Mouse (Mus musculus): ENCODE data around the gene Fbxl18. TPM values are rescaled to one million over a fixed set of nuclear protein-coding genes. Genes with fewer than 3 reads are reported as not detected.

The Fbxl18 gene
- polyA plus RNA-seq, 1 experiment: 16.5 TPM

DNA sequence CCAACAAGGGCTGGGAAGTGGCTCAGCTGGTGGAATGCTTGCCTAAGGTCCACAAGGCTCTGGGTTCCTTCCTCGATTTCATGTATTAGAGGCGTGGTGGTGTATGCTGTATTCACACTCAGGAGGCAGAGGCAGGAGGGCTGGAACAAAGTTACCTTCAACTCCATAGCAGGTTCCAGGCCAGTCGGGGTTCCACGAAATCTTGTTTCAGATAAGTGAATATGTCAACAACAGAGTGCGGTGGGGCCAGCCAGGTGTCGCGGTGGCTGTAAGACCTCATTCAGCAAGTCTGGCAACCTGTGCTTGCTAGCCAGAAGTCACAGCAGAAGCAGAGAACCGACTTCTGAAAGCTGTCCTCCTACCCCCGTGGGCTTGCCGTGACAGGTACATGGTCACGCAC is 20.0 kb upstream of the Fbxl18 start:
- DNase-seq (ENCODE audit: low read depth): no peak

DNA sequence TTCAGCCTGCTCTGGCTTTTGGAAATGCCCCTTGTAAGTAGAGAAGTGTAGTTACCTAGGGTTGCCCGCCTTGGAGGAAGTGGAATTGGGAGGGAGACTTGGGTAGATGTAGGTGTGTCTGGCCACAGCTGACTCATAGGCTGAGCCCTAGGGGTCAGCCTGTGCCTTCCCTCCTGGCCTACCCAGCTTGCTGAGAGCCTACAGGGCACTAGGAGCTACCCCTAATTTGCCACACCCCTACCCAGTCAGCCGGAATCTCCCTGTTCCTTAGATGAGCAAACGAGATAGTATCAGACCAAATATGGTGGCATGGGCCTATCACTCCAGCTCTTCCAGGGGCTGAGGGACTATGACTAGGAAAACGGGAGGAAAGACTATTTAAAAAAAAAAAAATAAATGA is 17.5 kb upstream of the Fbxl18 start:
- DNase-seq (ENCODE audit: low read depth): no peak

- no peak for DNase-seq (ENCODE audit: low read depth)
Observed at GRCm38 (mm10) chr5:142912320-142912719, 17.1 kb upstream of the Fbxl18 start.

- DNase-seq (ENCODE audit: low read depth): no peak
Observed at GRCm38 (mm10) chr5:142911629-142912028, 16.4 kb upstream of the Fbxl18 start.

DNA sequence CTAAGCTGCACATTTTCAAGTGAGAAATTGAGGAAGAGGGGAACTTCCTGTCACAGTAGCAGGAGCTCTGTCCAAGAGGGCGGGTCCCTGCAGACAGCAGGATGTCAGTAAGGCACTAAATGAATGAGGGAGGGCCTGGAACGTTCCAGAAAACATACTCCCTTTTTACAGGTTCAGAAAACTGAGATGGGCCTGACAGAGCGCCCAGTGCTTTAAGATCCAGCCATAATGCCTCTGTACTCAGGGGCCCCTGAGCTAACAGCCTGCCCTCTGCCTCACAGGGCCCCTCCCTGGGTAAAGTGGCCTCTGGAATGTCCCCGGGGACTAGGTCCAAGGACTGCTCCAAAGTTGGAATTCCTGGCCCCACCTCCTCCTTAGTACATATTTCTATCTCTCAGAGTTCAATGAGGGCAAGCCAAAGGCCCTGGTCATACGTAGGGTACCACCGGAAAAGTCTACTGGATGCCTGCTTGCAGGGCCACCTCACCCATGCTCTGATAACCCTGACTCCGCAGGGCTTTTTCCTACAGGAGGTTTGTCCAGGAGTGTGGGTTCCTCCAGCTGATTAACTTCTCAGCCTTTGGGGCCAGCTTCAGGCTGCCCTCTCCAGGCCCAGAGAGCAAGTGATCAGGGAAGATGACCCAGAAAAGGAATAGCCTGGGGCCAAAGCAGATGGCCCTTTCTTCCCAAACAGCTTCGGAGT is 14.5 kb upstream of the Fbxl18 start:
- no peak for DNase-seq (ENCODE audit: low read depth)

DNA sequence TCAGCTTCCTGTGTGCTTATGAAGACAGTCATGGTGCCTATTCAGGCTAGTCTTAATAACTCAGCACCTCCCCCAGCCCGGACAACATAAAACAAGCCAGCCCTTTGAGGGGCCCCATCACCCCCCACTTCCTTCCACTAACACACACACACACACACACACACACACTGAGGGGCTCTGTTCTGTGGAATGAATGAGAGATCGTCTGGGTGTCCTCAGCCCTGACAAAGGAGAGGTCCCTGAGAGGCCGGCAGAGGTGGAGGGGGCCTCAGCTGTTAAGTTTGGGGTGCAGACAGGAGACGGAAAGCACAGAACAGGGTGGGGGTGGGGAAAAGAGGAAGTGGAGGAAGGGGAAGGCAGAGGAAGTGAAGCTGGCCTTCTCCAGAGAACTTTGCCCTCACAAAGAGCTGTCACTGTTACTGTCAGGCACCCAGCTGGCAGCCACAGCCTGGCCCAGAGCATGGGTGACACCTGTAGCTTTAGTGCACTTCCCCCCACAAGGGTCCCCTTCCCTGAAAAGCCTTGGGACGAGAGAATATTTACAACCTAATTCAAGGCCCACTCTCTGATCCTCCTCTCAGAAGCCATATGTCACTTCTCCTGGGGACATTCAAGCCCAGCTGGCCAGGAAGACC is 13.8 kb upstream of the Fbxl18 start:
- DNase-seq (ENCODE audit: low read depth): no peak

DNA sequence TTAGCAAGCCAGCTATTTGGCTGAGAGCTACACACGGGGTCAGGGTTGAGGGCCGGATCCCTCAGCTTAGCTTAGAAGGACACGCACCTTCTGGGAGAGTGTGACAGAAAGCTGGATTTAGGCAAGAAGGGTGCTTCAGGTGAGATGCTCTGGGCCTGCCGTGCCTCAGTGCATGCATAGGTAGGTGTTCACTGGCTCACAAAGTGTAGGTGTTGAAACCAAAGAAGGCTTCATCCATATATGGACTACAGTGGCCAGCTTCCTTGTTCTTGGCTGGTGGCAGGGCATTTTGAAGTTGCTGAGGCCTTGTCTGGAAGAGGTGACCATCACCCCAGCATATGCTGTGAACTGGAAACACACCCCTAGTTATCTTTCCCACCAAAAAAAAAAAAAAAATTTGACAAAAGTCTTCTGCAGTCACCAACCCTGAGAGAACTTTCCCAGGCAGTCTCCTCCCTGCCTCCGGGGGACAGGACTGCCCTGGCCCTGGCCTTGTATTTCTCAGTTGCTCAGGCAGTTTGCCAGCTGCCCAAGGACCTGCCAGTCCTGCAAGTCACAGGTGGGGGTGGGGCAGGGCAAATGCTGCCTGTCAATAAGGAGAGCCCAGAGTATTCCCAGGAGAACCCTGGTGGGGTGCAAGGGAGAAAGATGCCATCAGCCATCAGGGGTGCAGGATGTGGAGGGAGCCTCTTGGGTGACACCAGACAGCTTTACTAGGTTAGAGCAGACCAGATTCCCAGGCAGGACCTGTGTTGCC is 12.8 kb upstream of the Fbxl18 start:
- DNase-seq (ENCODE audit: low read depth): no peak

DNA sequence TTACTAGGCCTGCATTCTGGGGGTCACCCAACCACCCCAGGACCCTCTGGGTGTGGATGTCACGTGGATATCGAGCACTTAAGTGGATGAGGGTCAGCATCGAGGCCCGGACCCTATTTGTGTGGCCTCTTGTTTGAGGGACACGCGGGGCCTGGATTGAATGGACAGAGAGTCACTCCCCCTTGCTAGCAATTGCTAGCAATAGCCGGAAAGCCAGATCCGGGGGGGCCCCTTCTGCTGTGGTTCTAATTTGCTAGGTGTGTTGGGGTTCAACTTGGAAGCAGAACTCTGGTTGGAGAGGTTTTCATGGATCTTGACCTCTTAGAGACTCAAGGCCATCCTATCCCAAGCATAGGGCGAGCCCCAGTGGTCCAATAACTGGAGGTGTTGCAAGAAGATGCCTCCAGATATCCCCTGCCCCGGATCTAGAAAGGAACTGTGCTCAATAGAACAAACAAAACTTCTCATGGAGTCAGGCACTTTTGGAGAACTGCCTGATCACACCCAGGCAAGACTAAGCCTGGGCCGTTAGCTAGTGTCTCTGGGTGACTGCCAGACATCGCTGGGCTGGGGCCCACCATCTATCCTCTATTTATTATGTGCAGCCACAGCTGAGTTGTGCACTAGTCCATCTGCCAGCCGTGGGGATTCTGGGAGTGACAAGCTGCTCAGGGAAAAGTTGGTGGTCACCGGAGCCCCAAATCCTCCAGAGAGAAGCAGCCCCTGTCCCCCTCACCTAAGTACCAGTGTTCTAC is 12.0 kb upstream of the Fbxl18 start:
- DNase-seq (ENCODE audit: low read depth): no peak

GRCm38 (mm10) chr5:142906532-142907047 is 11.4 kb upstream of the Fbxl18 start, which contains the start of gene Actb:
Gene Actb (minus strand): TSS chr5:142906754.
- peak; percentile 46 for DNase-seq (ENCODE audit: low read depth)

DNA sequence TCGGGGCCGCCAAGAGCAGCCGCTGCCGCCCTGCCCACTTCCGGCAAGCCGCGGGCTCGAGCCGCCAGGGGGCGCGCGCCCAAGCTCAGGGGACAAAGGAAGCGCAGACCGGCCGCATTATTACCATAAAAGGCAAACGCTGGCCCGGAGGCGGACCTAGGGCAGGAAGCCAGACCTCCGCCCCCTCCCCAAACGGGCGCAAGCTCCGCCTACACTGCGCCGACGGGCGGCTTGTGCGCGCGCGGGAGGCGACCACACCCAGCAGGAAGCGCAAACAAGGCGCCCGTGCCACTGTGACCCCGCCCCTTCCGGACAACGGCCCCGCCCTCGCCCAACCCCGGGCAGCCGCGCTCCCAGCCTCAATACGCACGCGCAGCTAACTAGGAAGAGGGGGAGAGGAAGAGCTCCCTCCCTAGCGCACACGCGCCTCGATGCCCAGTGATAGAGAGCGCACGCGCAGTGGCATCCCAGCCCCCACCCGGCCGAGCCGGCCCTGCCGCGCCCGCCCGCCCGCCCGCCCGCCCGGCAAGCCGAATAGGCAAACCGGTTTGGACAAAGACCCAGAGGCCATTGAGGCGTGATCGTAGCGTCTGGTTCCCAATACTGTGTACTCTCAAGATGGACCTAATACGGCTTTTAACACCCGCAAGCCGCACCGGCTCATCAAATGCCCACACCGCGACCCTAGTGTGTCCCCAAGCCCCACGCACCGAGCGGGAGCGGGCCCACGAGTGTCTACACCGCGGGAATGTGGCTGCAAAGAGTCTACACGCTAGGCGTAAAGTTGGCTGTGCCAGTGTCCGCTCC is 10.7 kb upstream of the Fbxl18 start:
- DNase-seq (ENCODE audit: low read depth): peak; percentile 54

DNA sequence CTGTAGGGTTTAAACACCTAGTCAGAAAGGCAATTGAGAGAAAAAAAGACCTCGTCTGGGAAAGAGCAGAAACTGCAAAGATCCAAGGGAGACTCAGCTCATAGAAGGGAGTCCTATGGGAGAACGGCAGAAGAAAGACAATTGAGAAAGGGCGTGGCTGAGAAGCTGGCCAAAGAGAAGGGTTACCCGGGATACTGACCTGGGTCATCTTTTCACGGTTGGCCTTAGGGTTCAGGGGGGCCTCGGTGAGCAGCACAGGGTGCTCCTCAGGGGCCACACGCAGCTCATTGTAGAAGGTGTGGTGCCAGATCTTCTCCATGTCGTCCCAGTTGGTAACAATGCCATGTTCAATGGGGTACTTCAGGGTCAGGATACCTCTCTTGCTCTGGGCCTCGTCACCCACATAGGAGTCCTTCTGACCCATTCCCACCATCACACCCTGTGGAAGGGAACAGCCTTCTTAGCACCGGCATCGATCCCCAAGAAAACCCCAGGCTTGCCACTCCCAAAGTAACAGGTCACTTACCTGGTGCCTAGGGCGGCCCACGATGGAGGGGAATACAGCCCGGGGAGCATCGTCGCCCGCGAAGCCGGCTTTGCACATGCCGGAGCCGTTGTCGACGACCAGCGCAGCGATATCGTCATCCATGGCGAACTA is 9.9 kb upstream of the Fbxl18 start:
- DNase-seq (ENCODE audit: low read depth): no peak

- no peak for DNase-seq (ENCODE audit: low read depth)
Observed at GRCm38 (mm10) chr5:142904208-142905037, 9.2 kb upstream of the Fbxl18 start.

- no peak for DNase-seq (ENCODE audit: low read depth)
Observed at GRCm38 (mm10) chr5:142903470-142904207, 8.4 kb upstream of the Fbxl18 start.

DNA sequence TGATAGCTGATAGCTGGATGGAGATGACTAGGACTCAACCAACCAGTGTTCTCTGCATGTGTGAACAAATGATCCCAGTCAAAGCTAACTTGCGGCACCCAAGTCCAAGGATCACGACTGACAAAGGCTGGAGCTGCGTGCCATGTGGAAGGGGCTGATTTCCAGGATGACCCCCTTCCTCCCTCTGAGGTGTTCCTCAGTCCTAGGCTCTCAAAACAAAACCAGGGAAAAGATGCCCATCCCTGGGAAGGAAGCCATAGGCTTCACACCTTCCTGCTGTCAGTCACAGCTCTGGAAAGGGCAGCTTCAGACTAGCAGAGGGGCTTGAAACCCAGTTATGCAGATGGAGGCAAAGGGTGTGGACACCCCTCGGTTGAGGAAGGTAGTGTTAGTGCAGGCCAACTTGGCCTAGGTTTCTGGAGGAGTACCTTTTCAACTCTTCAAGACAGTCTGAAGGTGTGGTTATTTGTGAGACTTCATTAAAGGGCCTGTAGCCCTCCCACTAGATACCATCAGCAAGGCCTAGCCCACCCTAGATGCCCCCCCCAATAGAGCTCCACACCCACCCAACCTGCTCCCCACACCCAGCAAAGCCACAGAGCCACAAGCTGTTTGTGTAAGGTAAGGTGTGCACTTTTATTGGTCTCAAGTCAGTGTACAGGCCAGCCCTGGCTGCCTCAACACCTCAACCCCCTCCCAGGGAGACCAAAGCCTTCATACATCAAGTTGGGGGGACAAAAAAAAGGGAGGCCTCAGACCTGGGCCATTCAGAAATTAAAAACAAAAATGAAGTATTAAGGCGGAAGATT is 7.5 kb upstream of the Fbxl18 start:
- DNase-seq (ENCODE audit: low read depth): no peak

GRCm38 (mm10) chr5:142901846-142902505 is 6.8 kb upstream of the Fbxl18 start:
- DNase-seq (ENCODE audit: low read depth): no peak

GRCm38 (mm10) chr5:142901355-142901802 is 6.2 kb upstream of the Fbxl18 start:
- DNase-seq (ENCODE audit: low read depth): no peak

DNA sequence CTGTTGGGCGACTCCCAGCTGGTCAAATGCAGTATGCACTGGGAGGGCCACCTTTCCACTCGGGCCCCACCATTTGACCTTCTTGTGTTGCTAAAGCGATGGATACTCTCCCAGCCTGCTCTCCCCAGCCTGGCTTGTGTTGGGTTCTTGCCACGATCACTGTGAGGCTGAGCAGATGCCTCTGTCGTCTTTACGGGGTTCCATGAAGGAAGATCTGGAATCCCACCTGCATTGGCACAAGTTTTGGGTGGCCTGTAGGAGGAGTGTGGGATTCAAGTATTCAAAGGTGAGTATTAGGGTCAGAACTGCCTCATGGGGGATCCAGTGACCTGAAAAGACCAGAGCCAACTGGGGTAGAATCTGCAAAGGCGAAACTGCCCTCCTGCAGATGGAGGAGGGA is 5.4 kb upstream of the Fbxl18 start:
- DNase-seq (ENCODE audit: low read depth): no peak
